Mouse (Mus musculus) heart, adult 8-10 months (tissue): ENCODE measurements around the gene Mtmr10. TPM values are rescaled to one million over a fixed set of nuclear protein-coding genes. Genes with fewer than 3 reads are reported as not detected.

Experiments
- DNase-seq: peaks from one replicate; pipeline ENCODE4 v3.0.0; 2022; ENCODE audit warnings: low spot score
- total RNA-seq, 4 experiments: library from RNA; stranded (reverse); gene quantifications; 2 replicates each; pipeline ENCODE4 v1.2.4; 2022

Mtmr10 gene
- 10 to 100 TPM; 10.3 to 17.0 (median 12.6) TPM for total RNA-seq

DNA sequence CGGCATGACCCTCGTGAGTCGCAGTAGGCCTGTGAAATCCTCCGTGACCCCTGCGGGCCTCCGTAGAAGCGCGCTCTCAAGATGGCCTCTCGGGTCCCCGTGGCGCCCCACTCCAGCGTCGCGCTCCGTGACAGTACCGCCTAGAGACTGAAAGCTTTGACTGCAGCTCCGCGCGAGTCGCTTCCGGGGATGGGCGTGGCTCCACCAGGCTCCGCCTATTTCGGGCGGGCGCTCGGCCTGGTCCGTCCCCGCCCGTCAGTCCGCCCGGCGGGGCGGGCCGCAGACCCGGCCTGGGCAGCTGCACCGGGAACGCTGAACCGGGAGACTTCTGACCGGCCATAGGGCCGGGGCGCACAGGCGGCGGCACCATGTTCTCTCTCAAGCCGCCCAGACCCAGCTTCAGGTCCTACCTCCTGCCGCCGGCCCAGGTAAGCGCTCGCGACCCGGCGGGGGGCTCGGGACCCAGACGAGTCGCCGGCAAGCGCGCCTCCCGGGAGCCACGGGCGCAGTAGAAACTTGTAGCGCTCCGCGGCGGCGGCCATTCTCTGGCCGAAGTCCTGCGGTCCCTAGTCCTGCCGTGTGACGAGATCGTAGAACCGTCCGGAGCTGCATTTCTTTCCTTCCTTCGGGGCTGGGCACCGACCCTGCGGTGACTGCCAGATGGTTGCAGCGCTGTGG, at the start of gene Mtmr10:
Gene Mtmr10 (plus strand): TSS at position 240 of the 678 bp plus-strand sequence.
- DNase-seq: peak; percentile 97

DNA sequence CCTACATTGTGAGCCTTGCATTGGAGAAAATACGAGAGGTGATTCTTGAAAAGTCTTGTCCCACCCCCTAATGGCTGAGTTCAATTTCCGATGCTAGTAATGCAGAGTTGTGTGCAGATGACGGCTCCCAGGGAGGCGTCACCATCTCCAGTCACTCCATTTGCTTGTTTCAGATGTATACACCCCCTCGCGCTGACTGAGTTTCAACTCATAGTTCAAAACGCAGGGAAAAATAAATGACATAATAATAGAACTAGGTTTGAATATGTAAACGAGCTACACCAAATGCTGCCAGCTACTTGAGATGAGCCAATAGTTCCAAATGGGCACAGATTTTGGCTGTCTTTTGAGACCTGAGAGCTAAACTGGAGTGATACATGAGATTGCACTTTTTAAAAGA, 49.7 kb upstream of the Mtmr10 start:
- DNase-seq: no peak

DNA sequence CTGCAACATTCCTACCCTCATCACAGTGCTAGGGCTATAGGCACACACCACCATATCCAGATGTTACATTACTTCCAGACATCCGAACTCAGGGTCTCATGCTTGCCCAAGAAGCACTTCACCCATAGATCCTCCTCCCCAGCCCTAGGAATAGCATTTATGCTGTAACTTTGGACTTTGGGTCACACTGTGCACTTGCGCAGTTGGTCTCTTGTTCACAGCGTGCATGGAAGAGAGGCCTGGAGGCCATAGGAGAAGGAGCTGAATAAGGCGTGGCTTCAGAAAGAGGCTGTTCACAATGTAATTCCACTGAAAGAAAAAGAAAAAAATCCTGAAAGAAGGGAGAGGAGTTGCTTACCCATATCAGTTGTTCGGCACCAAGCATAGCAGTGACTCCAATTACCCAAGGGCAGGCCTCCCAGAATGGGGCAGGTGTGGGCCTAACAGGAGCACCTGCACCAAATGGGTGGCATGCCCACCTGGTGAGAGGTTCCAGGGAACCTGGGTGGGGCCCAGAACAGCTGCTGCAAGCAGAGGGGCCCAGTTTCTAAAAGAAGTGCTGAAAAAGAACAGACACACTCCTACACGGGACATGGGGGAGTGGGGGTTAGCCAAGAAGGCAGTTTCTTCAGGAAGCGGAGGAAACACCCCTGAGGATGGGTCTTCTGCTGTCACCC, 48.9 kb upstream of the Mtmr10 start:
- DNase-seq: no peak

DNA sequence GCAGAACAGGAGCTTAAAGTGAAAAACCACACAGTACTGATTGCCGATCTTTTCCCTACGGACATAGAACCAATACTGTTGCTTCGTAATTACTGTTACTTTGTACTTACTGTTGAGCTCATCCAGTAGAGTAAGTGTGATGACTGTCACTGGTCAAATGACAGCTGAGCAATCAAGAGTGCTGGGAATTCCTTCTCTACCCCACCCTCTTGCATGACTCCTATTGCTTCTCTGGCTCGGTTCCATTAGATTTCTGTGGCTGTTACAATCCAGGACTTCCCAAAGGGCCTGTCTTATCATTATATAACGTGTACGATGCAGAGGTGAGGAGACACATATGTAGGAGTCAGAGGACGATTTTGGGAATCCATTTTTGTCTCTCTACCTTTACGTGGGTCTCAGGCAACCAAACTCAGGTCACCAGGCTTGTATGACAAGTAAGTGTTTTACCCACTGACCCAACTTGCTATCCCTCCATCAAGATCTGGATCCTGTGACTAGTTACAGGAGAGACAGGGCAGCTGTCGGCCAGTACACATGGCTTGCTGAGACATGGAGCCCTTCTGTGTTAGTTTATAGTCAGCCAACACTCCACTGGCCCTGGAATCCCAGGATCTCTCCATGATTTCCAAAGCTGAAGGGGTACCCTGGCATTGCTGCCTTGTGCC, 48.2 kb upstream of the Mtmr10 start:
- no peak for DNase-seq

DNA sequence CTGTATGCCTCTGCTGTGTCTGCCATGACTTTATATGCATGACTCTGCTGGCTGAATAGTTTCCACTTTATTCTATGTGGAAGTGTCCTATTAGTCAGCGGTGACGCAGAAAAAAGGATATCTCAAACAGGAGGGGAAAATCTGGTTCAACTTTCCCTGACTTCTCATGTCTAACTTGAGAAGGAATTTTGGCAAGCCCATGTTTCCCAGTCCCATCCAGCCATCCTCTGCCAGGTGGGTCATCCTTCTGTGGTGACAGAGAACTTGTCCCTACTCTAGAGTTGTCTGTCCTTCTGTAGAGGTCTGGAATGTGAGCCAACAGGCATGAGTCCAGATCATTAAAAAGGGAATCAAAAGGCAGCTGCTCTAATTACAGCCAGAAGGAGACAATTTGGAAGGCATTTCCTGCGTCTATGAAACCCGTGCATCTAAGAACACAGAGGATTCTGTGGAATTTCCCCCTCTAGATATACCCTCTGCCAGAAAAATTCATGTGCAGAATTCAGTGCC, 47.6 kb upstream of the Mtmr10 start:
- peak; percentile 33 for DNase-seq

DNA sequence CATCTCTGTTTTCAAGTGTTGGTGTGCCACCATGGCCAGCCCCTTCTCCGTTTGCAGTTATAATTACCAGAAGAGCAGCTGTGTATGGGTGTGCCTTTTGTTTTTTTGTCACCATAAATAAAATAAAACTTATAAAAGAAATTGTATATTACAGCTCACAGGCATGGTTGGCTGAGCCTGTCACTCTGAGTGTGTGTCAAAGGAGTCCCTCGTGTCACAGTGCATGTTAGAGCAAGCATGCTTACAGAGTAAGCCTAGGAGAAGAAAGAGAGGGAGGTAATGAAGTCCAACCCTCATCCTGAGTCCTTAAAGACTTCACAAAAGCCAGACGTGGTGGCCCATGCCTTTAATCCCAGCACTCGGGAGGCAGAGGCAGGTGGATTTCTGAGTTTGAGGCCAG, 45.0 kb upstream of the Mtmr10 start:
- no peak for DNase-seq

DNA sequence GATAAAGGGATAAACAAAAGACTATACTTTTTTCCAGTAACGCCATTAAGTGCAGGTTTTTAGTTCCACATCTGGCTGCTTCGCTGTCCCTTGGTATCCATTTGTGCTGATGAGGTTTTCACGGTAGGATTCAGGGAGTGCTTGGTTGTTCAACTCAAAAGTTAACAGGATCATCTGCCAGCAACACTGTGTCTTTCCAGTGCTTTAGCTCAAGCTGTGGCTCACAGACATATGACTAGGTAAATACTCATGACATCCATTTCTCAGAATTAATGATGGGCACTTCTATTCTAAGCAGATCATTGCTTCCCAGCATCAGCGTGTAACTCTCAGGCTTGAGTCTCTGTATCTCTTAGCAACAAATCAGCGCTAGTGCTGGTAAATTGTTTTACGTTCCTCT, 43.1 kb upstream of the Mtmr10 start:
- DNase-seq: no peak

DNA sequence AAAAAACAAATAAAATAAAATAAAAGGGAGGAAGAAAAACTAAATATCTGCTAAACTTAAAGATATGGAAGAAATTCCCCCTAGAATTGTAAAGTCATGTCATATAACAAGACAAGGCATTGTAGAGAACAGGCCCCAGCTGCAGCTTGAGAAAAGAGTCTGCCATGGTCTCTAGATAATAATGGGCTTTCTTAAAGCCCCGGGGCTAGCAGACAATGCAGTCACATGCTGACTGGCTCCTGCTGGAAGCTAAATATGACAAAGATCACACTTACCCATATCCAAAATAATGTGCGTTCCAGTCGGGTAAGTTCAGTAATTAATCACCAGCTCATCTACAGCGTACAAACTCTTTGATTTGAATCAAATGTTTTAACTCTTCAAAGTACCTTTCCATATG, 40.7 kb upstream of the Mtmr10 start:
- DNase-seq: no peak

DNA sequence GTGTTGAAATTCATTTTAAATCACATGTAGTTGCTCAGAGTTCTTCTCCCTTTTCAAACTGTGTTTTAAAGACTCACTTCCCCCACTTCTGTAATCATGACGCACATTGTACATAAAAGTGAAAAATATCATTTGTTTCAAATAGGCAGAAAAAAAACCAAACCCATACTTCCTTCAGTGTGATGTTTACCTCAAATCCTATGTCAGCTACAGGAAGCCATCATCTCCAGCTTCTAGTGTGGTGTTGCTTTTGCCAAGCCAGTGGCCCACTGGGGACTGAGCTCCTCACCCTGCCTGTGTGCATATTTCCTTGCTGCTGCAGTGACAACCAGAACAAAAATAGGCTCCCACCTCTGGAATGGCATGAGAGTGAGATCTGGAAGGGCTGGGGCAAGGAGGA, 39.1 kb upstream of the Mtmr10 start:
- DNase-seq: no peak

DNA sequence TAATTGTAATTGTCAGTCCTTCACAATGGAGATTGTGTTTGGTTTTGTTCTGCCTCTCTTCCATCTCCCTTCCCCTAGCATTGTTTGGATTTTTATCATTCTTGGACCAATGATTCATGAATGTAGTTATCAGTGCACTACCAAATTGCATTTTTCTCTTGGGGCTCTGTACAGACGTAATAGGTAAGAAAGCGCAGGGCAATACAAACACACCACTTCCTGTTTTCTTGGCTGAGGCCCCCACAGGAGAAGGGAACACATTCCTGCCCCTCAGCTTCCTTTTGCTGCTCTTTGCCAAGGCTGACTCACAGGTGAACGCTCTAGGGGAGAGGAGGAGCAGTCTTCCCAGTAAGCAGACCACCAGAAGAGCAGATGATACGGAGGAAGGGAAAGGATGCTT, 37.7 kb upstream of the Mtmr10 start:
- DNase-seq: peak; percentile 14

DNA sequence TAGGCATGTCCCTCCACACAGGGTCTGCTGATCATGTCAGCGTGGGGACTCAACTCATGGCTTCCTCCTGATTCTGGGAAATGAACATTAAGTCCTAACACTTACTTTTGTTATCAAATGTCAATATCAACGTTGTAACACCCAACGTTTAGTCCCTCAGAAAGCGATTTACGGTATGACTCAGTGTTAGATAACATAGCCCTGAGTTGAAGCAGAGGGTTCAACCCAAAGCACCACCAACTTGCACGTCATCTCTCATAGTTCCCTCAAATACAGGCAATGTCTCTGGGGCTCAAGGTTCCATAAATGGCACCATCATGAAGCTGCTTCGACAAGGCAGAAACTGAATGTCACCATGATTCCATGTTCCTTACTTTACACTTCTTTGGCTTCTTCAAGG, 37.0 kb upstream of the Mtmr10 start:
- DNase-seq: no peak

DNA sequence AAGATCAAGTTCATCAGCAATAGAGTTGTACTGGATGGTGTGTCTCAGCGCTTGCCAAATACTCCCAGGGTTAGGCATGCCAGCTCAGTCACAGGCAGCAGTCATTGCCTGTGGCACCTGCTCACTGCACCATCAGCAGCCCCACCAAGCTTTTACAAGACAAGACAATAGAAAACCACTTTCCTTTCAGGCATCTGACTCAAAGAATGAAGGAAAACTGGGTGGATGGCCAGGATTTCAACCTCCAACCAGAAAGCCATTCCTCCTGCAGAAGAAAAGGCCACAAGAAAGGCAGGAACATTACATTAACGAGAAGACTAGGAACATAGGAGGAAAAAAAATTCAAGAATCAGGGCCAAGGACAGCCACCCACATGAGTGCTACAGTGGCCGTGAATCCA, 33.7 kb upstream of the Mtmr10 start:
- no peak for DNase-seq

DNA sequence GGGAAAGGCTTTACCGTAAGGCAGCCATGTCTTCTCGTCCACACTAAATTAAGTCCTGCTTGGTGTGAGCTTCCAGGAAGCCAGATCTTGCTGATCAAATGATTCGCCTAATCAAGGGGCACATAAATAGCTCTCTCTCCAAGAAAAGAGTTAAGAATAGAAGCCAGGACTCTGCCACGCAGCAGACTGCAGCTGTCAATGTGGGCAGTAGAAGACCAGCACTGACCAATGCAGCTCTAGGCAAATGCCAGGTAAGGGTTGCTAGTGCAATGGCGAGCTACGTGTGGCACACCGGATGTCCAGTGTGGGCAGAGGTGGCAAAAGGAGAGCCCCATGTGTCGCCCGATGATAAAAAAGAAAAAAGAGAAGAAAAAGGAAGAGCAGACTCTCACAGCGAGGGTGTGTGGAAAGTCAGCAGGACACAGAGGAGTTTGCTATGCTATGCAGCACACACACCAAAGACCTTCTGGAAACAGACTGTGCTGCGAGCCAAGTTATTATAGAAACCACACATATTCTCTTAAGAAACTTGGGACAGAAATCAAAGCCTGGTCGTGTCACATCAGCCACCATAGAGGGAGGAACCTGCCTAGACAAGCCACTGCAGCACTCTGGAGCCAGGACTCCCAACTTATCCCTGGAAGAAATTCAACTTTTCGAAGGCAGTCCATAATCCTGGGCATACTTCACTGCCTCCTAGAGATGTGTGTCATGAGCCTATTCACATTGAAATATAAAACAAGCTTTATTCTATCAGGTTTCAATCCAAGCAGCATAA, 21.8 kb upstream of the Mtmr10 start:
- no peak for DNase-seq

DNA sequence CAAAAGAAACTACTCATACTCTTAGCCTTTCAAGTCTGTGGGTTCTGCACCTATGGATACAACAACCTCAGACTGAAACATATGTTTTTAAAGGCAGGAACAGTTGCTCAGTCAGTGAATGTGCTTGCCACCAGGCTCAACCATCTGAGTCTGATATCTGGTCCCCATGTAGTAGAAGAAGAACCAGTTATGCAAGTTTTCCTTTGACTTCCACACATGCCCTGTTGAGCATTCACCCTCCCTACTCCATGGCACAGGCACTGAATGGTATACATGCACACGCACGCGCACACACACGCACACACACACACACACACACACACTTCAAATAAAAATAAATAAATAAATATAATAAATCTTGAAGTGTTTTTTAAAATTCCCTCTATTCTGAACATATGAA, 20.9 kb upstream of the Mtmr10 start:
- no peak for DNase-seq

DNA sequence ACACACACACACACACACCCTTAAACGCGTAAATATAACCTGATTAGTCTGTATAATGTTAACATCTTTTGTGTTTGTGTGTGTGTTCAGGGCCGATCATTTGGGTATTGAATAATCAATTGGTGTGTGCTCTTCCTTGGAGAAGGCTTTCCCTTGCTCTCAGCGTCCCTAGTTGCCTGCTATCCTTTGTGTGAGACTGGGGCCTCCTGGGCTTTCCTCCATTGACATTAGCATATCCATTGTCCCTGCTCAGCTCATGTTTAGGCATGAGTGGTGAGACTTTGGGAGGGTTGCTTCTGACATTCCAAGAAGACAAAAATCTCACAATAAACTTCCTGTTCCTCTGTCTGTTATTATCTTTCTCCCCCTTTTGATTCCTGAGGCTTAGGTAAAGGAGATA, 15.5 kb upstream of the Mtmr10 start:
- no peak for DNase-seq

DNA sequence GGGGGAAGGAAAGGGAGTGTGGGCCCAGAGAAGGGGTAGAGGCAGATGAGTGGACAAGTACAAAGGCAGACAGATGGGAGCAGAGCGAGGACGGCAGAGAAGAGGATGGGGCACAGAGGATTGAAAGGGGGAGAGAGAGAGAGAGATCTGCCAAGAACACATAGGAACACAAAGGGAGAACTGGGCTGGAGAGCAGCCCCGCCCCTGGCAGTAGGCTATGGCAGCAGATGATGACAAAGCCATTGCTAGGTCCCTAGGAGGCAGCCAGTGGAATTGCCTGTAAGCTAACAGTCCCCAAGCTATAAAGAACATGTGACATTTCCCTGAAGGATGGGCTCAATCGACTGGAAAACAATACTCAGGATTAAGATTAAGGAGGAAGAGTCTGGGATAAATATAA, 11.9 kb upstream of the Mtmr10 start:
- no peak for DNase-seq

DNA sequence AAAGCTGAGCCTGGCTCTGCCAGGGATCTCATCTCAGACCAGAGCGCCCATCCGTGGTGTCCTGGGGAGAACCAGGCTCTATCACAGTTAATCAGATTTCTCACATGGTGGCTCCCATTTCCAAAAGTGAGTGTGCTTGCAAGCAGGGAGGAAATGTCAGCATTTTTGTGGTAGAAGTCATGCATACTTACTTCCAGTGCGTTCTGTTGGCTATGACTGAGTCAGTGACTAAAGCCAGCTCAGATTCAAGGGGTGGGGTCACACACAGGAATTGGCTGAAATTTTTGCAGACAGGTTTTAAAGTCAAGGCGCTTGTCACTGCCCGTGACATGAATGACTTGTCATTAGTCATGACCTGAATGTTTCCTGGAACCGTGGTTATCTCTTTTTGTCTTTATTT, 10.5 kb upstream of the Mtmr10 start:
- no peak for DNase-seq

DNA sequence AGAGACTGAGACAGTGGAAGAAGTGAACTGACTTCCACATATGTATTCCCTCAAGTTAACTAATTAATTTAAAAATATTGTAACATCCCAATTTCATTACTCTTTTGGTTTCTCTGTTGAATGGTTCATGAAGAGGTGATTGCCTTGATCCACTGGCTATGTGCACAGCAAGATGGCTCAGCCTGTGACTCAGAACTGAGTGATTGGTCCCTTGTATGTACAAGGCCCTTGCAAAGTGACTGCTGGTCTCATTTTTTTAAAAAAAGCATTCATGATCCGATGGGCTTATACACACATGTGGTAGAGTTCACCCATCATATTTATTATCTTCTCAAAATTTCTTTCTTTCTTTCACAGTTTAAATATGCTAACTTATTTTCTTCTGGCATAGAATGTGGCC, 8.9 kb upstream of the Mtmr10 start:
- DNase-seq: no peak

DNA sequence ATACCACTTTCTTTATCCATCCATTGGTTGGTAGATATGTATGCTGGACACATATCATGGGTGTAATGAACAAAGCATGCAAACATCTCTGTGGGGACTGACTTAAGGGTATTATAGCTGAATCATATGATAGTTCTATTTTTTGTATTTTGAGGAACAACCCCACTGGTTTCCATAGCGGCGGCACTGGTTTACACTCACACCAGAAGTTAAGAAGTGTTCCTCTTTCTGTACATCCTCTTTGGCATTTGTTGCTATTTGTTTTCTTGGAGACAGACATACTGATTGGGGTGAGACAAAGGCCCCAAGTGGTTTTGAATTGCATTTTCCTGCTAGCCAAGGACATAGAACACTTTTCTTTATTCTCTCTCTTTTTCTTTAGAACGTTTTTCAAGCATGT, 7.9 kb upstream of the Mtmr10 start:
- DNase-seq: peak; percentile 40

DNA sequence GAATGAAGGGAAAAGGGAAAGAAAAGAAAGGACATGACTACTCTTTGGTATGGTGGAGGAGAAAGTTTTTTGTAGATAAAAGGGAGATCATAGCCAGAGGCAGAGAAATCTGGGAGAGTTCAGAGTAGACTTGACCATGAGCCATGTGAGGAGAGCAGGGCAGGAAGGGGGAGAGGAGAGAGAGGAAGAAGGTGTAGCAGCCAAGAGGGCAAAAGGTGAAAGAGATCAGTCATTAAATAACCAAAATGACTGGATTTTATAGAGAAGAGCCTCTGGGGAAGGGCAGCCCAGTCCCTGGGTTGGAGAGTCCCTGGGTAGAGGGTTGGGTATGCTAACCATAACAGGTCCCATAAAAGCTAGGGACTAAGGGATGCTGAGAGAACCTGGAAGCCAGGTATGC, 887 bp upstream of the Mtmr10 start:
- no peak for DNase-seq

DNA sequence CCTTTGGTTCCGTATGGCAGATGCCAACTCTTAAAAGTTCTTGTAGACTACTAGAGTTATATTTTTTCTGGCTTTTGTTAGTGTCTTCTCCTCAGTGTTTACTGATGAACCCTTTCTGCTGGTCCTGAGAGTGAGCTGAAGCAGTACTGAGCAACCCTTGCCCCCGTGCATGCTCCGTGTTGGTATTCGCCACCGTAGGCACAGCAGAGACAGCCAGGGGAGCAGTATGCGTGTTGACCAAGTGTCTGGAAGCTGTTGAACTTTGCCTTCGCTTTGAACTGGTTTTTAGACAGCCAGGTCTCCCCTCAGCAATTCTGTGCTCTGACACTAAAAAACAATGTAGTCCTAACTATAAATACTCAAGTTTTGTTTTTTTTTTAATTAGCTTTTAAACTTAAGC, 2.0 kb downstream of the Mtmr10 start:
- DNase-seq: no peak

DNA sequence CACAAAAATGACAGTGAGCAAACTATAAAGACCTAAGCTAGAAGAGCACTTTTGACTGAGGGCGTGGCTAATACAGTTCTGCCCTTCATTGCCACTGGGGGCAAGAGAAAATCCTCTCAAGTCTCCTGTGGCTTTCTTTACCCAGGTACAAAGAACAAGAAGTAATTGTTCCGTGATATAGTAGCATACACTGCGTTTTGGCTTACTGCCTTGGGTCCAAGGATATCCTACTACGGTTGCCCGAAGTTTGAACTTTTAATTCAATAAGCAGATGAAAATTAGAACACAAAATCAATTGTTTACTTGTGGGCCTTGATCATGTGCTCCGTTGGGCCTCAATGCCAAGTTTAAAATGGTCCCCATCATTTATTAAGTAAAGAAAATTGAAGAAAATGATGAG, 3.0 kb downstream of the Mtmr10 start:
- DNase-seq: peak; percentile 52
